Mouse (Mus musculus): ENCODE data around the gene Gm13090. TPM values are rescaled to one million over a fixed set of nuclear protein-coding genes. Genes with fewer than 3 reads are reported as not detected.

Gene Gm13090
- polyA plus RNA-seq (2015; fragmentation: Nextera tagmentation; extraction: Ambion mirVana) = not detected in 2 replicates

DNA sequence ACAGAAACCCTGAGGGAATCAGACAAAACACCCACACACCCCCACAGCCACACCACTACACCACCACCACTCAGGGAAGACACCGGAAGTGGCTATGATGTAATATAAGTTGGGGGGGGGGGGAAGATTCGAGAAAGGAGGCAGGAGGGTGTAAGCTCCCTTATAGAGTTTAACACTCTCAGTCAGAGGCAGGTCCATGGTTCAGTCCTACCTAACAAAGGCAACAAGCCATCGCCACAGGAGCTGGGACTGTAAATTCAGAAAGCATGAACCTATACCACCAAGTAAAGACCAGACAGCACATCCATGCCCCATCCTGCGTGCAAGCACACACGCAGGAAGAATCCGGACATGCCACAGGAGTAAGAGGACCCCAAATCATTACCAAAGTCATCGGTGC, at the start of gene Gm13090:
Gene Gm13090 (plus strand): TSS at position 301 of the 400 bp plus-strand sequence.
- Histone ChIP-seq H3K27me3 (ENCODE audit: control insufficient read depth, insufficient read depth, low read depth, low read length) (no peaks in the 10 kb centered on the region), H3K4me3 (ENCODE audit: low read depth, low read length) (no peak within 1 kb of the TSS), H3K9me3 (replicated peaks; ENCODE audit: control insufficient read depth, low read length, poor library complexity, severe bottlenecking) (no peaks in the 10 kb centered on the region), H3K27ac (ENCODE audit: low read length) (no peak within 1 kb of the TSS), H3K9ac (ENCODE audit: low read depth, low read length) (no peak within 1 kb of the TSS), H3K36me3 (ENCODE audit: control insufficient read depth, insufficient read depth, low read length) (peaks cover 17% of the 10 kb centered on the region), H3K4me2 (ENCODE audit: low read length) (no peak within 1 kb of the TSS), H3K4me1 (ENCODE audit: control insufficient read depth, insufficient read depth, low read length) (peaks cover 4% of the 10 kb centered on the region; the same call in 1 of the 2 replicates)
- 87% methylated on average over 6 of the region's 7 CpGs for WGBS
- no peak for ATAC-seq

DNA sequence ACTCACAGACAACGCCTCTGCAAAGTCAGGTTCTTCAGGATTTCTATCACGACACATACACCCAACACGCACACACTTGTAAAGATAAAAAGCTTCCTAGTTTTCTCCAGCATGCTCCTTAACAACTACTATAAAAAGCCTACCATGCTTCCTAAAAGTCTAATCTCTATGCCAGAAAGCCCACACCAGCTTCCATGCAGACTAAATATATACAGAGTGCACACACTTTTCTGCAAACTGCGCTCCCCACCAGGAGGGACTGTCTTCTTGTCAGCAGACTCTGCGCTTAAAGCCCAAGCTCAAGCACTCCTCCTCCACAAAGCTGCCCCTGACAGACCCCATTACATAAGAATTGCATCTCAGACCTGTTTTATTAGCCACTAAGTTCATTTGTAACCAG, 47.9 kb upstream of the Gm13090 start:
- no peaks in the 10 kb centered on the region for H3K9me3 ChIP-seq (replicated peaks; ENCODE audit: control insufficient read depth, low read length, poor library complexity, severe bottlenecking)
- no peak for ATAC-seq
- 88% methylated on average over 5 of the region's 5 CpGs for WGBS
- H3K4me2 ChIP-seq (ENCODE audit: low read length) = no peak overlapping the region
- H3K36me3 ChIP-seq (ENCODE audit: control insufficient read depth, insufficient read depth, low read length) = no peaks in the 10 kb centered on the region
- no peak overlapping the region for H3K4me3 ChIP-seq (ENCODE audit: low read depth, low read length)
- peaks cover 5% of the 10 kb centered on the region for H3K4me1 ChIP-seq (ENCODE audit: control insufficient read depth, insufficient read depth, low read length)
- no peak overlapping the region for H3K27ac ChIP-seq (ENCODE audit: low read length)
- no peak overlapping the region for H3K9ac ChIP-seq (ENCODE audit: low read depth, low read length)
- no peaks in the 10 kb centered on the region for H3K27me3 ChIP-seq (ENCODE audit: control insufficient read depth, insufficient read depth, low read depth, low read length)

- 45% methylated on average over 5 of the region's 5 CpGs for WGBS
- no peaks in the 10 kb centered on the region; the same call in none of the 2 replicates for H3K36me3 ChIP-seq (ENCODE audit: control insufficient read depth, insufficient read depth, low read length)
- H3K4me1 ChIP-seq (ENCODE audit: control insufficient read depth, insufficient read depth, low read length) = peaks cover 5% of the 10 kb centered on the region
- no peaks in the 10 kb centered on the region for H3K9me3 ChIP-seq (replicated peaks; ENCODE audit: control insufficient read depth, low read length, poor library complexity, severe bottlenecking)
- peak overlapping the region; percentile 99; the same call in 1 of the 2 replicates for H3K4me2 ChIP-seq (ENCODE audit: low read length)
- H3K4me3 ChIP-seq (ENCODE audit: low read depth, low read length) = no peak overlapping the region
- no peak for ATAC-seq
- H3K9ac ChIP-seq (ENCODE audit: low read depth, low read length) = no peak overlapping the region
- no peaks in the 10 kb centered on the region for H3K27me3 ChIP-seq (ENCODE audit: control insufficient read depth, insufficient read depth, low read depth, low read length)
- no peak overlapping the region for H3K27ac ChIP-seq (ENCODE audit: low read length)
Observed at GRCm38 (mm10) chr4:151043281-151043680, 46.1 kb upstream of the Gm13090 start.

DNA sequence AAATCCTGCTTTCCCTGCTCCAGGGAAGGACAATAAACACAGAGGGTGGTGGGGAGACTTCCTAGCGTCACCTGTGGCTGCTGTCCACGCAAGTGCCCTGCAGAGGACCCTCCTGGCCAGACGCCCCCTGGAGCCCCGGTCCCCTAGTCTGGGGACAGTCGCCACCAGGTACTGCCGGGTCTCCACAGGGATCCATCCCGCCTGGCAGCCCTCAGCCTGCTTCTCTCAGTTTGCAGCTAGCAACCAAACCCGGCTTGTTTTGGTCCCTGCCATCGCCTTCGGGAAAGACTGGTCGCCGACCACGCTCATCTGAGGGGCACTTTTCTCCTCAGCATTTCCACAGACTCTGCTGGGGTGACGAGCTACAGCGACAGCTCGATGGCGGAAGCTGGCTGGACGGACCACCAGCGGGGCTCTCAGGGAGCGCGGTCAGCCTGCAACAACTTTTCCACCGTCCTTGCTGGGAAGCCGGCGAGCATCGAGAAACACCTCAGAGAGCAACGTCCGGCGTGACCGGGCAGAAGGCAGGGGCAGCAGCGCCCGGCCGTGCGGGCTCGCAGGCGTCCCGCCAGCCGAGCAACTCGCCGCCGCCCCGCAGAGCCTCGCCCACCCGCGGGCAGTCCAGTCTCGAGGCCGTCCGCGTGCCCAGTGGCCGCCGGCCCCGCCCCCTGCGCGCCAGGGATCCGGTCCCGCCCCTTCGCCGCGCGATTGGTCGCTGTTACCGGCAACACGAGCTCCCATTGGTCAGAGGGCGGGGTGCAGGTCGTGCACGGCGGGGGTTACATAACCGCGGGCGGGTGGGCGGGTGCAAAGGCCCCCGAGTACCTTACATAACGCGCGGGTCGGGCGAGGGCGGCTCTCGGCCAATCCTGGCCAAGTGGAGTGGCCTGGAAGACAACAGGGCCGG, 45.1 kb upstream of the Gm13090 start, which contains the start of gene Per3:
Gene Per3 (minus strand): TSS at position 629 of the 907 bp plus-strand sequence.
- Histone ChIP-seq H3K4me1 (ENCODE audit: control insufficient read depth, insufficient read depth, low read length) (peaks cover 5% of the 10 kb centered on the region), H3K4me3 (ENCODE audit: low read depth, low read length) (peak within 1 kb of the TSS; percentile 68), H3K4me2 (ENCODE audit: low read length) (peak within 1 kb of the TSS; percentile 99), H3K36me3 (ENCODE audit: control insufficient read depth, insufficient read depth, low read length) (peaks cover 7% of the 10 kb centered on the region), H3K27ac (ENCODE audit: low read length) (0 out of 2 replicates have a peak within 1 kb of the TSS, but pooled peaks have one; percentile 41), H3K27me3 (ENCODE audit: control insufficient read depth, insufficient read depth, low read depth, low read length) (no peaks in the 10 kb centered on the region), H3K9me3 (replicated peaks; ENCODE audit: control insufficient read depth, low read length, poor library complexity, severe bottlenecking) (no peaks in the 10 kb centered on the region), H3K9ac (ENCODE audit: low read depth, low read length) (peak within 1 kb of the TSS; percentile 62)
- WGBS = under 1% methylated on average over 79 of the region's 79 CpGs
- peak; percentile 97 for ATAC-seq

DNA sequence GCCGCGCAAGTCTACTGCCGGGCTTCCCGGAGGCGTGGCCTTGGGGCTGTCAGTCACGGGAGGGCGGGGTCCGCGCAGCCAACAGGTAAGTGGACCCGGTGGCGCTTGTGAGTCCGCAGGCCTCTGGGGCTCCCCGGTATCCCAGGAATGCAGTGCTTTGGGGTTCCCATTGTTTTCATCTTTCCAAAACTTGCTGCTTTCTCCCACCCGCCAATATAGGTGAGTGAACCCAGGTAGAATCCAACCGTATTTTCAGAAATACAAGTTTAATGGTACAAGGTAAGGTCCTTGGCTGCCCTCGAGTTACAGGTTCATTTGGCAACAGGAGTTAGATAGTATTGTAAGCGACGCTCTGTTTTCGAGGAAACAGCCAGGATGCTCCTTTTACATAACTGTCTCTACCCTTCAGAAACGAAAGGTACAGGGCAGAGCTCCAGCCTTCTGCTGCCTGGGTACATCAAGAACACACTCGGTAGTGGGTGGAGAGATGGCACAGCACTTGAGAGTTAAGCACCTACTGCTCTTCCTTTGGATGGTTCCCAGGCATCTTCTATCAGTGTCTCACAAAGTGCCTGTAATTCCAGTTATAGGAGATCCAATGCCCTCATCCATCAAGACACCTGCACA, 44.3 kb upstream of the Gm13090 start:
- Histone ChIP-seq H3K9me3 (replicated peaks; ENCODE audit: control insufficient read depth, low read length, poor library complexity, severe bottlenecking) (no peaks in the 10 kb centered on the region), H3K27ac (ENCODE audit: low read length) (no peak overlapping the region), H3K9ac (ENCODE audit: low read depth, low read length) (peak overlapping the region; percentile 62; the same call in 1 of the 2 replicates), H3K36me3 (ENCODE audit: control insufficient read depth, insufficient read depth, low read length) (peaks cover 13% of the 10 kb centered on the region), H3K4me1 (ENCODE audit: control insufficient read depth, insufficient read depth, low read length) (peaks cover 5% of the 10 kb centered on the region), H3K4me3 (ENCODE audit: low read depth, low read length) (peak overlapping the region; percentile 68), H3K27me3 (ENCODE audit: control insufficient read depth, insufficient read depth, low read depth, low read length) (no peaks in the 10 kb centered on the region), H3K4me2 (ENCODE audit: low read length) (peak overlapping the region; percentile 99)
- peak; percentile 18; the same call in 1 of the 2 replicates for ATAC-seq
- 5% methylated on average over 21 of the region's 21 CpGs for WGBS

DNA sequence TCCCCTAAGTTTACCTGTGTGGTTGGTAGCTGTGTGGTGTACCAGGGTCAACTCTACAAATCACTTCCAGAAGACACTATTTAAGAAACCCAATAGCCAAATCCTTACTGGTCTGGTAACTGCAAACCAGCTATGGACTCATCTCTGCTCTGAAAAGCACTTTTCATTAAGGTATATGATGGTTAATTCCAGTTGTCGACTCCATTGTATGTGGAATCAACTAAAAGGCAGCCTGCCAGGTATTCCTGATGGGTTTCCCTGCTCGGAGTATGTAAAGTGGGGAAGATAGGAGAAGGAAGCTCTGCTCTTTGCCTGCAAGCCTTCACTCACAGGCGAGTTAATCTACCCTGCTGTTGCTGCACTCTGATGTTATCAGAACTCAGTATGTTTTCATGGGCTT, 42.8 kb upstream of the Gm13090 start:
- 96% methylated on average over 3 of the region's 3 CpGs for WGBS
- Histone ChIP-seq H3K4me2 (ENCODE audit: low read length) (no peak overlapping the region), H3K4me1 (ENCODE audit: control insufficient read depth, insufficient read depth, low read length) (peaks cover 5% of the 10 kb centered on the region), H3K9ac (ENCODE audit: low read depth, low read length) (no peak overlapping the region), H3K27me3 (ENCODE audit: control insufficient read depth, insufficient read depth, low read depth, low read length) (no peaks in the 10 kb centered on the region), H3K4me3 (ENCODE audit: low read depth, low read length) (no peak overlapping the region), H3K9me3 (replicated peaks; ENCODE audit: control insufficient read depth, low read length, poor library complexity, severe bottlenecking) (no peaks in the 10 kb centered on the region), H3K36me3 (ENCODE audit: control insufficient read depth, insufficient read depth, low read length) (peaks cover 14% of the 10 kb centered on the region), H3K27ac (ENCODE audit: low read length) (no peak overlapping the region)
- no peak for ATAC-seq

- H3K27ac ChIP-seq (ENCODE audit: low read length) = no peak overlapping the region
- H3K9ac ChIP-seq (ENCODE audit: low read depth, low read length) = no peak overlapping the region
- H3K36me3 ChIP-seq (ENCODE audit: control insufficient read depth, insufficient read depth, low read length) = peaks cover 25% of the 10 kb centered on the region
- peaks cover 7% of the 10 kb centered on the region for H3K4me1 ChIP-seq (ENCODE audit: control insufficient read depth, insufficient read depth, low read length)
- no peak for ATAC-seq
- no peak overlapping the region for H3K4me3 ChIP-seq (ENCODE audit: low read depth, low read length)
- WGBS = 88% methylated on average over 1 of the region's 1 CpGs
- H3K27me3 ChIP-seq (ENCODE audit: control insufficient read depth, insufficient read depth, low read depth, low read length) = no peaks in the 10 kb centered on the region
- no peak overlapping the region for H3K4me2 ChIP-seq (ENCODE audit: low read length)
- H3K9me3 ChIP-seq (replicated peaks; ENCODE audit: control insufficient read depth, low read length, poor library complexity, severe bottlenecking) = no peaks in the 10 kb centered on the region
Observed at GRCm38 (mm10) chr4:151051162-151051561, 38.2 kb upstream of the Gm13090 start.

GRCm38 (mm10) chr4:151057347-151058321, 31.7 kb upstream of the Gm13090 start, which contains the start of gene Vamp3:
Gene Vamp3 (minus strand): TSS chr4:151057963.
- H3K4me2 ChIP-seq (ENCODE audit: low read length) = peak within 1 kb of the TSS; percentile 74
- peak; percentile 99 for ATAC-seq
- peaks cover 18% of the 10 kb centered on the region for H3K4me1 ChIP-seq (ENCODE audit: control insufficient read depth, insufficient read depth, low read length)
- under 1% methylated on average over 106 of the region's 114 CpGs for WGBS
- no peaks in the 10 kb centered on the region for H3K9me3 ChIP-seq (replicated peaks; ENCODE audit: control insufficient read depth, low read length, poor library complexity, severe bottlenecking)
- H3K4me3 ChIP-seq (ENCODE audit: low read depth, low read length) = peak within 1 kb of the TSS; percentile 92
- peak within 1 kb of the TSS; percentile 95 for H3K9ac ChIP-seq (ENCODE audit: low read depth, low read length)
- H3K27me3 ChIP-seq (ENCODE audit: control insufficient read depth, insufficient read depth, low read depth, low read length) = no peaks in the 10 kb centered on the region
- H3K27ac ChIP-seq (ENCODE audit: low read length) = peak within 1 kb of the TSS; percentile 95
- peaks cover 15% of the 10 kb centered on the region for H3K36me3 ChIP-seq (ENCODE audit: control insufficient read depth, insufficient read depth, low read length)
